Mouse (Mus musculus) intestine, embryonic 16.5 days (tissue): Measurements from ENCODE around the gene Fam131c. TPM values are rescaled to one million over a fixed set of nuclear protein-coding genes. Genes with fewer than 3 reads are reported as not detected.

Experiments used
- ATAC-seq: fragments of 200-750 bp; cut with Nextera tagmentation; 2 replicates; pipeline ENCODE4 v1.8.0; 2017; ENCODE audit warnings: moderate TSS enrichment, moderate library complexity
- H3K27ac ChIP-seq: fragments of 300-500 bp; sonication (generic); 2 replicates; pipeline ENCODE4 v1.5.1; 2014; ENCODE audit warnings: mild to moderate bottlenecking, low read length
- H3K27me3 ChIP-seq: fragments of 300-500 bp; sonication (generic); replicated peaks from 2 replicates; pipeline ENCODE4 v1.6.1; 2014; ENCODE audit warnings: low read length, control low read depth, mixed read lengths; ENCODE audit not compliant: control insufficient read depth, insufficient read depth
- H3K36me3 ChIP-seq: fragments of 300-500 bp; sonication (generic); 2 replicates; pipeline ENCODE4 v1.6.1; 2014; ENCODE audit warnings: low read length, control low read depth; ENCODE audit not compliant: control insufficient read depth, insufficient read depth
- H3K4me1 ChIP-seq: fragments of 300-500 bp; sonication (generic); 2 replicates; pipeline ENCODE4 v1.6.1; 2014; ENCODE audit warnings: low read length, control low read depth, mixed read lengths; ENCODE audit not compliant: control insufficient read depth, insufficient read depth
- H3K4me2 ChIP-seq: fragments of 300-500 bp; sonication (generic); 2 replicates; pipeline ENCODE4 v1.6.1; 2014; ENCODE audit warnings: low read depth, low read length, control low read depth
- H3K4me3 ChIP-seq: fragments of 300-500 bp; sonication (generic); 2 replicates; pipeline ENCODE4 v1.5.1; 2014; ENCODE audit warnings: mild to moderate bottlenecking, low read length
- H3K9ac ChIP-seq: fragments of 300-500 bp; sonication (generic); 2 replicates; pipeline ENCODE4 v1.6.1; 2014; ENCODE audit warnings: low read depth, low read length
- H3K9me3 ChIP-seq: fragments of 300-500 bp; sonication (generic); 2 replicates; pipeline ENCODE4 v1.6.1; 2016; ENCODE audit warnings: low read length, control low read depth; ENCODE audit not compliant: control insufficient read depth
- WGBS: fragments of 180-500 bp; shearing (Covaris S2); extraction: QIAGEN DNeasy Blood & Tissue Kit; methylation state at CpG from one replicate; pipeline ENCODE4 v1.1.7; 2014; 5-methylcytosine and 5-hydroxymethylcytosine counted together
- polyA plus RNA-seq: library from polyadenylated mRNA; unstranded; fragments of >200 nt; fragmentation: Nextera tagmentation; extraction: Ambion mirVana; gene quantifications from 2 replicates; pipeline ENCODE4 v1.2.1, GENCODE M21; 2015

Gene Fam131c
- polyA plus RNA-seq, 1 experiment from 2014 or later: 1.5 TPM

DNA sequence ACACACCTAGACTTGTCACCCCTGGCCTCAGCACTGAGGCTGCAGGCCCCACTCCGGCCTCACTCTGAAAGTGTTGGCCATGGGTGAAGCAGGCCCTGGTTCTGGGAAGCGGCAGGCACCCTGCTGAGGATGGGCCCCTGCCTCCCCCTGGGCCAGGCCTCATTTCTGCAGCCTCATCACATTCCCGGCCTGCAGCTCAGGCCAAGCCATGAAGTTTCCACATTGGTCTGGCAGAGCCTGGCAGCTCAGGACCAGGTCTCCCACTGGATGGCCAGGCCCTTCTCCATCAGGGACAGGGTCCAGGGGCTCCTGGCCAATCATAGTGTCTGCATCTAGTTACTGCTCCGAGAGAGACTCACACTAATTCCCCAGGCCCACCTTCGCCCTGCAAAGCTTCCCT lies 33.3 kb upstream of the Fam131c start:
- Histone ChIP-seq H3K9me3 (no peaks in the 10 kb centered on the region), H3K4me2 (no peak overlapping the region), H3K4me1 (peaks cover 23% of the 10 kb centered on the region), H3K4me3 (no peak overlapping the region), H3K9ac (0 out of 2 replicates have a peak overlapping the region, but pooled peaks have one; percentile 11), H3K27ac (0 out of 2 replicates have a peak overlapping the region, but pooled peaks have one; percentile 27), H3K27me3 (no peaks in the 10 kb centered on the region), H3K36me3 (no peaks in the 10 kb centered on the region)
- WGBS: 58% methylated on average over 5 of the region's 5 CpGs
- ATAC-seq: no peak

DNA sequence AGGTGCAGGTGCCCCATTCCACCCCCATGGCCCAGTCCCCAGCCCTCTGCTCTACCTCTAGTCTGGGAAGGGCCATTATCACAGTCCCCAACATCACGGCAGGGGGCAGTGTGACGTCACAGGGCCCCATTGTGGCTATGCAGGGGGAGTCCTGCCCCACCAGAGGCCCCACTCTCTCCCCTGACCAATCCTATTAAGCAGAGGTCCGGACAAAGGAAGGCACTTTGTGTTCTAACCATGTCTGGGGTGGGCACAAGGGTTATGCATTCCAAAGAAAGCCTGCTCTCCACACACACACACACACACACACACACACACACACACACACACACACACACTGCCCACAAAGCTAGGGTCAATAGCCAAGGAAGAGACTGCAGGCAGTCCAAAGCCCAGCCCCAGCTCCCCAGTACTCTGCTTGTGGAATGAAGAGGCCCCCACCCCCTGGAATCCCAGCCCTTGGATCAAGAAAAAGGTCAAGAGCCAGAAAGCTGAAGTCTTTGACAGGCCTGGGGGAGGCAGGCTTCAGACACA lies 32.7 kb upstream of the Fam131c start:
- no peak overlapping the region for H3K27ac ChIP-seq

DNA sequence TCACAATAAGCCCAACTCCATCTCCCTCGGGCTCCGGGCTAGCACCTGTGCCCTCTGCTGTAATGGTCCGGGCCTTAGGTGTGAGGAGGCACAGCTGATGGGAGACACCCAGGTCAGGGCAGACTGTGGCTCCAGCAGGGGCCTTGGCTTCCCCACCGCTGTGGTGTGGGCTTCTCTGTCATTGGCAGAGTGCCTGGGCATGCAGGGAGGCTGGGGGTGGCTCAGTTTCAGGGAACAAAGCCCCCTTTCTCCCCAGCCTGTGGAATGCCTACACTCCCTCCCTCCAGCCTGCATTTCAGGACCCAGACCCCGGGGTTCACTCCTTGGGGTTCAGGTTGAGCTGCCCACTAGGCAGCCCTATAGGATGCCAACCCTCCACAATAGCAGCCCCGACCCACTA lies 31.8 kb upstream of the Fam131c start:
- no peak for ATAC-seq
- whole genome bisulfite sequencing: 66% methylated on average over 6 of the region's 6 CpGs
- no peak overlapping the region for H3K4me3 ChIP-seq
- H3K4me2 ChIP-seq: no peak overlapping the region
- no peak overlapping the region for H3K27ac ChIP-seq
- H3K4me1 ChIP-seq: peaks cover 26% of the 10 kb centered on the region
- H3K9ac ChIP-seq: no peak overlapping the region
- H3K9me3 ChIP-seq: no peaks in the 10 kb centered on the region
- H3K27me3 ChIP-seq: no peaks in the 10 kb centered on the region
- no peaks in the 10 kb centered on the region for H3K36me3 ChIP-seq

More for the DNA sequence above, 32.7 kb upstream of the Fam131c start:
- Histone ChIP-seq H3K4me1 (peaks cover 24% of the 10 kb centered on the region), H3K9ac (no peak overlapping the region), H3K36me3 (no peaks in the 10 kb centered on the region), H3K4me3 (no peak overlapping the region), H3K9me3 (no peaks in the 10 kb centered on the region), H3K4me2 (no peak overlapping the region), H3K27me3 (no peaks in the 10 kb centered on the region)
- ATAC-seq: no peak; the same call in 1 of the 2 replicates
- WGBS: 29% methylated on average over 3 of the region's 3 CpGs

DNA sequence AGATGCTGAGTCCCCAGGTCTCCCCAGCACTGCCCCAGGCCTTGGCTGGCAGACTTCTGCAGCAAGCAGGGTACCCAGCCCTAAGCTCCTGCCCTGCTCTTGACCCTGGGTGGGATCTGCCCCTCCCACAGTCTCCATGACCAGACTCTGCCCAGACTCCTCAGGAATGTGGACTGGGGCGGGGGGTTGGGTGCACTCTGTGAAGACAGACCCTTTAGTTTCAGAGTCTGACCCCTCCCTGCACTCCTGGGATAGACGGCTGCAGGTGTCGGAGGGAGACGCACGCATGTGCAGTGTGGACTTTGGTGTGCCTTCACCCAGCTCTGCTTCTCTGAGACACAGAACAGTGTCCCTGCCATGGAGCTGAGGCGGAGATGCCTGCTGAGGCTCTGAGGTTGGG lies 30.0 kb upstream of the Fam131c start:
- no peaks in the 10 kb centered on the region for H3K9me3 ChIP-seq
- H3K27ac ChIP-seq: peak overlapping the region; percentile 21; the same call in 1 of the 2 replicates
- H3K4me1 ChIP-seq: peaks cover 26% of the 10 kb centered on the region
- 20% methylated on average over 6 of the region's 6 CpGs for WGBS
- peak overlapping the region; percentile 47 for H3K9ac ChIP-seq
- H3K27me3 ChIP-seq: no peaks in the 10 kb centered on the region
- no peaks in the 10 kb centered on the region for H3K36me3 ChIP-seq
- 0 out of 2 replicates have a peak overlapping the region, but pooled peaks have one; percentile 17 for H3K4me2 ChIP-seq
- ATAC-seq: peak; percentile 46
- H3K4me3 ChIP-seq: no peak overlapping the region

DNA sequence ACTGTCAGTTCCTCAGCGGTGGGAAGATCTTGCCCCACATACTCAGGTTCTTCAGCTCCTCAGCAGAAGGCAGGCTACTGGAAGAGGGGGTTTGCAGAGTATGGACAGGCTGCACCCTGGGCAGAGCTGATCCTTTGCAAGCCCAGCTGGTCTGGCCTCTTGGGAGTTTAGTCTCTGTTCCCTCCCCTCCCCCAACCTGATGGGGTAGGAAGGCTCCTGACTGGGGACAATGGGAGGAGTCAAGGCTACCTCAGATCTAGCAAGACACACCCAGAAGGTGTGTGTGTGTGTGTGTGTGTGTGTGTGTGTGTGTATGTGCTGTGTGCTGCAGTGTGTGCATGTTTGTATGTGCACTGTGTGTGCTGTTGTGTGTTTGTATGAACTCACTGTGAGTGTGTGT lies 29.2 kb upstream of the Fam131c start:
- no peaks in the 10 kb centered on the region for H3K27me3 ChIP-seq
- H3K9me3 ChIP-seq: no peaks in the 10 kb centered on the region
- peak overlapping the region; percentile 47; the same call in 1 of the 2 replicates for H3K9ac ChIP-seq
- 0 out of 2 replicates have a peak overlapping the region, but pooled peaks have one; percentile 17 for H3K4me2 ChIP-seq
- peak; percentile 43 for ATAC-seq
- H3K27ac ChIP-seq: peak overlapping the region; percentile 21
- WGBS: 11% methylated on average over 1 of the region's 1 CpGs
- no peak overlapping the region for H3K4me3 ChIP-seq
- H3K4me1 ChIP-seq: peaks cover 22% of the 10 kb centered on the region
- H3K36me3 ChIP-seq: no peaks in the 10 kb centered on the region

DNA sequence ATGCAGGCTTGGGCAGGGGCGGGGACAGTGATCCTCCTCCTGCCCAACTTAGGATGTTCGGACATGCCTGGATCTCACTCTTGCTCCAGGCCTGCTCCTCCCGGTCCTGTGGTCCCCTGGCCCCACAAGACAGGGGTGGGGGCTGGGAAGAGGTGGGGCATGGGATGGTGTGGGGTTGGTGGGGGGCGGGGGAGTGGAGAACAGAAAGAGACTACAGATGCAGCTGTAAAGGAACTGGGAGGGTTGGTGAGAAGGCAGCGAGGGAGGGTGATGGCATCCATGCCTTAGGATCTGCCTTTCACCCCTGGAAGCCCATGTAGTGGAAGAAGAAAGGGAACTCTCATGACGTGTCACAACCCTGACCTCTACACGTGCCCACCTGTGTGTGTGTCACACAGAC lies 26.5 kb upstream of the Fam131c start:
- H3K27me3 ChIP-seq: no peaks in the 10 kb centered on the region
- no peak overlapping the region for H3K9ac ChIP-seq
- no peaks in the 10 kb centered on the region for H3K36me3 ChIP-seq
- peaks cover 16% of the 10 kb centered on the region for H3K4me1 ChIP-seq
- no peak for ATAC-seq
- H3K27ac ChIP-seq: no peak overlapping the region
- no peak overlapping the region for H3K4me3 ChIP-seq
- H3K4me2 ChIP-seq: no peak overlapping the region
- WGBS: 57% methylated on average over 7 of the region's 7 CpGs
- no peaks in the 10 kb centered on the region for H3K9me3 ChIP-seq

DNA sequence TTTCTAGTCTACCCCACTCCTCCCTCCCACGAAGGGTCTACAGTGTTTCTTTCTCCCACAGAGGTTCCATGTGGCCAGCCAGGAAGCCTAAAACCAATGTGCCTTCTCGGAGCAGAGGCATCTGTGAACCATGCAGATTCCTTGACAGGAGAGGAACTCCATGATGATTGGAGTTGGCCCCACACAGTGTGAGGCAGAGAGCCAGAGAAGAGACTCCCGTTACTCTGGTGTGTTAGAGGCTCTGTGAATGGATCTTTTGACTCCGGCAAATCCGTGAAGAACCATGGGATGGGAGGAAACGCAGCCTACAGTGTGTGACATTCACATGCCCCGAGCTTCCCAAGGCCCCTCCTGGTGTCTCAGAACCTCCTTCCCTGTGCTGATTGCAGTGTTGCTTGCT lies 24.5 kb upstream of the Fam131c start:
- peaks cover 19% of the 10 kb centered on the region for H3K4me1 ChIP-seq

DNA sequence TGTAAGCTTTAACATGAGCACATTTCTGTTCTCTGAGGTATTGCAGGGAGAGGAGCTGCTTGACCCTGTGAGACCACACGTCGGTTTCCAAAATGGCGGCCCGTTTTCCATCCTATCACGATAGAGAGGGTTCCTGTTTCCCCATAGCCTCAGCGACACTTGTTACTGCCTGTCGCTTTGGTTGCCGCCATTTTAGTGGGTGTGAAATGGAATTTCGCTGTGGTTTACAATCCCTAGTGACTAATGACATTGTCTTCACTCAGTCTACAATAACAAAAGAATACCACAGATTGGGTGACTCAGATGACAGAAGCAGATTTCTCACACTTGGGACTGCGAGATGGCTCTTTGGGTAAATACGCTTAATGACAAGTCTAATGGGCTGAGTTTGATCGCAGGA lies 22.8 kb upstream of the Fam131c start:
- Histone ChIP-seq H3K9ac (no peak overlapping the region), H3K4me2 (no peak overlapping the region), H3K27me3 (no peaks in the 10 kb centered on the region), H3K36me3 (no peaks in the 10 kb centered on the region), H3K4me1 (peaks cover 18% of the 10 kb centered on the region), H3K4me3 (no peak overlapping the region), H3K27ac (no peak overlapping the region), H3K9me3 (no peaks in the 10 kb centered on the region)
- ATAC-seq: no peak
- WGBS: 90% methylated on average over 12 of the region's 12 CpGs

More for the DNA sequence above, 24.5 kb upstream of the Fam131c start:
- Histone ChIP-seq H3K9ac (no peak overlapping the region), H3K9me3 (no peaks in the 10 kb centered on the region), H3K27me3 (no peaks in the 10 kb centered on the region), H3K4me3 (no peak overlapping the region), H3K27ac (no peak overlapping the region), H3K36me3 (no peaks in the 10 kb centered on the region), H3K4me2 (no peak overlapping the region)
- 68% methylated on average over 7 of the region's 7 CpGs for WGBS
- no peak for ATAC-seq

DNA sequence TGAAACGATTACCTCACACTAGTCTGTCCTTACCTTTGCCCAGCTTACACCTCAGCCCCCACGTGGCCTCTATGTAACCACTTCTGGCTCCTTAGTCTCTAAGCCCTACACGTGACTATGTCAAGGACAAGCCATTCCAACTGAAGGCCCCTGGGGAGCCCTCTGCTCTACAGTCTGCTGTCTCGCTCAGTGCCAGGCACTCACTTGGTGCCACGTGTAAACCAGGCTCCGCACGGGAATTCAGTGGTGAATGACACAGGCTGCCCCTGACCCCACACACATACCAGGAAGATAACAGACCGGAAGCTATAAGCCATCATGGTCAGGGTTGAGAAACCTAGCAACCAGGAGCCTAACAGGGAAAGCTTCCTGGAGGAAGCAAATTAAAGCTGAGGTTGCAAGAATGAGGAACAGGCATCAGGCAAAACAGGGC lies 20.6 kb upstream of the Fam131c start:
- peak overlapping the region; percentile 67 for H3K27ac ChIP-seq
- WGBS: 44% methylated on average over 8 of the region's 8 CpGs

DNA sequence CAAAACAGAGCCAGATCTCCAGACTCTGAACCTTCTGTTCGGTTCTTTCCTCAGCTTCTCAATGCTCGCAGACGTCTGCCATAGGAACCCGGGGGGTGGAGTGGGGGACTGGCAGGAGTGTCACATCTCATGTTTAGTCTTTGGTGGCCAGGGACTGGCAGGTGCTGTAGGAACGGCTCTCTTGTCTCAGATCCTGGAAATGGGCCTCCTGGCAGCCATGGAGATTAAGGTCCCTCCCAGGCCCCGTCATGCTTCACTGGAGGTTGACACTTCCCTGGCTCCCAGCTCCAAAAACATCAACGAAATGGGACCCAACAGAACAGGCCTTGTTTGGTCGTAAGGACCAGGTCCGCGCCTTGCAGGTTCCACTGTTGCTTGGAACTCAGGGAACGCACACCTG lies 19.4 kb upstream of the Fam131c start:
- WGBS: 73% methylated on average over 11 of the region's 11 CpGs
- Histone ChIP-seq H3K9me3 (no peaks in the 10 kb centered on the region), H3K4me3 (no peak overlapping the region), H3K4me1 (peaks cover 25% of the 10 kb centered on the region), H3K36me3 (no peaks in the 10 kb centered on the region), H3K9ac (no peak overlapping the region), H3K27ac (no peak overlapping the region), H3K4me2 (no peak overlapping the region), H3K27me3 (no peaks in the 10 kb centered on the region)
- ATAC-seq: no peak

More for the DNA sequence above, 20.6 kb upstream of the Fam131c start:
- Histone ChIP-seq H3K4me3 (no peak overlapping the region), H3K9me3 (no peaks in the 10 kb centered on the region), H3K27me3 (no peaks in the 10 kb centered on the region), H3K4me2 (no peak overlapping the region), H3K4me1 (peaks cover 20% of the 10 kb centered on the region), H3K9ac (0 out of 2 replicates have a peak overlapping the region, but pooled peaks have one; percentile 42), H3K36me3 (no peaks in the 10 kb centered on the region)
- ATAC-seq: peak; percentile 92
